Mouse (Mus musculus) adrenal gland, adult (tissue): ENCODE data around the gene Slc20a1.
A peak's percentile ranks its signal among the peaks of the same experiment; 100 is the strongest.

Experiments
- DNase-seq, 2 experiments: peaks; one replicate each; pipeline ENCODE4 v3.0.0; 2022 to 2023; ENCODE audit warnings: low spot score in 1 of 2; ENCODE audit not compliant: inconsistent age in 2 of 2

The Slc20a1 gene

DNA sequence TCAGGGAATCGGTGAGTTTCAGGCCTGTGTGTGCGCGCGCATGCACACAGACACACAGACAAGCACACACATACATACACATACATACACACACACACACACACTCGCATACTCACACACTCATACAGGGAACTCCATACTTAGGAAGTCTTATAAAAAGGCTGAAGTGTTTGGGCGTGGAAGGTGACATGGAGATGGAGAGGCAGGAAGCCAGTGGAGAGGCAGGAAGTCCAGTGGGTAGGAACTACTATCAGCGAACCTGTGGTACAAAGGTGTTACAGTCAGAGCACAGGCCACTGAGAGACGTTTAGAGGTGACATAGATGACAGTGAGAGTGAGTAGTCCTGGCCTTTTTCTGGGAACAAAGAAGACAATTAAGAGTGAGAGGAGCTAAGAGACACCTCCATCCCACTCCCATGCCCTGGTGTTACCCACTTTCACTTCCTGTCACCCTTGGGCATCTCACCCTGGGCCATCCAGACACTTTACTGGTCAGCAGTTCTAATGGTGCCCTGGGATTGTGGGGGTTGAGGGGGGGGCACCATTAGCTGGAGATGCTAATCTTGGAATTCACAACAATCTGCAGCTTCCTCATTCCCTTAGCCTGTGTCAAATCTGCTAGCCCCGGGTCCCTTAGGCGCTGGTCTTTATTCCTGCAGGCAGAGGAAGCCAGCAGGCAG lies 12.8 kb upstream of the Slc20a1 start:
- DNase-seq: no peak

DNA sequence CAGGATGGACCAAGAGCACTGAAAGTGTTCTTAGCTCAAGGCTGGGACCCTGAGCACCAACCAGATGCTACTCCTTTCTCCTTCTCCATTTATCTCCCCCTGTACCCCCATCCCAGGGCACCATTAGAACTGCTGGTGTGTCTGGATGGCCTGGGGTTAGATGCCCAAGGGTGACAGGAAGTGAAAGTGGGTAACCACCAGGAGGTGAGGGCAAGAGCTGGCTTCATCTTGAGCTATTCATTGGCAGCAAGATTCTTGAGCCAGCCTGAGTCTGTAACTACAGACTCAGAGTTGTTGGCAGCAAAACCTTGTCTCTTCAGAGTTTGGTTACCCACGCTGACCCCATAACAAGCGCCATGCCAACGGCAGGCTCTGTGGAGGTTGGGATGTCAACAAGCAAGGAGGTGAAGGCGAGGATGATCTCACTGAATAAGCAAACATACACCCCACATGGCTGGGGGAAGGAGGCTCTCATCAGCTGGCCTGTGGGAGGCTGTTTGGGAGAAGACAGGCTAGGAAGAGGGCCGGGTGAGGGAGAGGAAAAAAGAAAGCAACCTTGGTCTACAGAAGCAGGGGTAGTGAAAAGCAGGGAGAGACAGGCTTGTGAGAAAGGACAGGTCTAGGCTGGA lies 12.2 kb upstream of the Slc20a1 start:
- DNase-seq: no peak

DNA sequence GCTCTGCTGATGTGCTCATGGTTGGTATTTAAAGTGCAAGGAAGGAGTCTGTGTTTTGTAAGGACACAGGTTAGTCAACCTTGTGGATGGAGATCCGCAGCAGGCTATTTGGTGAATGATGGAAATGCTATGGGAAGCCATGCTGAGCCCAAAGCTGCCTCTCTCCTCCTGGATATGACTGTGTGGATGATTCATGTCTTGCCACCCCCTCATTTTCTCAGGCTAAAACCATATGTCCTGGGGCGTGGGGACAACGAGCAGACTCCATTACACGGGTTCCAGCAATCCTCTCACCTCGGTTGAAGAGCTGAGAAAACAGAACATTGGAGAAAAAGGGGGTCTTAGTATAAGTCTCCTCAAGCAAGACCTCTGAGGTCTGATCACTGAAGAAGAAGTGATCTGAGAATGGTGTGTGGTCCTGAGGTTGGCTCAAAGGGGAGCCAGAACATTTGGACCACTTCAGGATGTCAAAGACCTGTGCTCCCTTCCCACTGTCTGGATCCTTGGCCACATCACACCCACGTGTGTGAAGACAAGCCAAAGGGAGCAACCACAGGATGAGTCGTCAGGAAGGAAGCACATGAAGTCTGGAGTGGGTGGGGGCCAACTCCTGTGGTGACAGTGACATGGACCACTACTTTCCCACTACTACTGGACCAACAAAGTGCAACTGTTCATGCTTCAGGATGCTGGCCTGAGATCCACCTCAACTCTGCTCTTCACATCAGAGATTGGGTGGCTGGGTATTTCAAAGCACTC lies 6.0 kb upstream of the Slc20a1 start:
- DNase-seq: no peak

DNA sequence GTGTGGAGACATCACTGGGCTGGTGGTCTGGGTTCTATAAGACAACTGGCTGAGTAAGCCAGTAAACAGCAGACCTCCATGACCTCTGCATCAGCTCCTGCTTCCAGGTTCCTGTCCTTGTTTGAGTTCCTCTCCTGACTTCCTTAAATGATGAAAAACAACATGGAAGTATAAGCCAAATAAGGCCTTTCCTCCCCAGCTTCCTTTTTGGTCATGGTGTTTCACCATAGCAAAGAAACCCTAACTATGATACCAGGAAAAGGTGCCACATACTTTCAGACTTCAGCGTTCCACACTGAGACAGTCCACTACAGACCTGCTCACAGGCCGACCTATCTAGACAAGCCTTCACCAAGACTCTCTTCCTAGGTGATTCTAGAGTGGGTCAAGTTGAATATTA lies 2.2 kb upstream of the Slc20a1 start:
- DNase-seq: no peak

DNA sequence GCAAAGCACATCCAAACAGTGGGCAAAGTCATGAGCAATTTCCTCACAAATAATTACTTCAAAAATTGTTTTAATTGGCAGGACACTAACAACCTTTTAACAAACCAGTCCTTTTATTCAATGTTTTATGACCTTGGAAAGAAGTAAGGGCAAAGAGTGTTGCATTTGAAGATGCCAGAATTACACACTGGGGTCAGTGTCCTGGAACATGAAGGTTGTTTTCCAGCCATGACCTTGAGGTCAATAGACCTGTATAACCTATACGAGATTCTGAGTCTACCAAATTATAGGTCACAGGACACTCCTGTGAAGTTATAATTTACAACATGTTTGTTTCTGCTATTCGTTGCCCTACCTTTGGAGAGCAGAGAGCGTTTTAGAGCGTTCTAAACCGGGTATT lies 1.4 kb upstream of the Slc20a1 start:
- peak in 1 of 2 experiments; percentile 29 for DNase-seq

DNA sequence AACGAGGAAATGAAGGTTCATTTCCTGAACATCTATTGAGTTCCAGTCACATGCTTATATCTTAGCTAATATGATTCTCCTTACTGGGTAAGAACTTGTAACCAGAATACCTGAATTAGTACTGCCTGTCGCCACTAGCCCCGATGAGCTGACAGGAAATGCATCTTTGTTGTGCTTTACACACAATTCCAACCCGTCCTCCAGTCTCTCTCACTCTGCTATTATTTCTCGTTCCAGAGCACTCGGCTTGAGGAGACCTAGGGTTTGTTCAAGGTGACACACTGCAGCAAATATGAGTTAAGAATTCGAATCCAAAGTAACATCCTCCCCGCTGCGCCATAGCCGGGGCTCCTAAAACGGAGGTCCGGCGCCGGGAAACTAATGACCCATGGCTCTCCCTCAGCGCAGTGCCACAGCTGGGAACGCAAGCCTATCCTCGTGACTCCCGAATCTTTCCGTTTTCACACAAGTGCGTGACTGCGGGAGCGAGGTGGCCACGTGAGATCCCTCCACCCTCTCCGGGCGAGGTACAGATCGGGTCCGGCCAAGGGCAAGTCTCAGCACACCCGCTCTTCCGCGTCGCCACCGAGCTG lies 625 bp upstream of the Slc20a1 start:
- no peak for DNase-seq

DNA sequence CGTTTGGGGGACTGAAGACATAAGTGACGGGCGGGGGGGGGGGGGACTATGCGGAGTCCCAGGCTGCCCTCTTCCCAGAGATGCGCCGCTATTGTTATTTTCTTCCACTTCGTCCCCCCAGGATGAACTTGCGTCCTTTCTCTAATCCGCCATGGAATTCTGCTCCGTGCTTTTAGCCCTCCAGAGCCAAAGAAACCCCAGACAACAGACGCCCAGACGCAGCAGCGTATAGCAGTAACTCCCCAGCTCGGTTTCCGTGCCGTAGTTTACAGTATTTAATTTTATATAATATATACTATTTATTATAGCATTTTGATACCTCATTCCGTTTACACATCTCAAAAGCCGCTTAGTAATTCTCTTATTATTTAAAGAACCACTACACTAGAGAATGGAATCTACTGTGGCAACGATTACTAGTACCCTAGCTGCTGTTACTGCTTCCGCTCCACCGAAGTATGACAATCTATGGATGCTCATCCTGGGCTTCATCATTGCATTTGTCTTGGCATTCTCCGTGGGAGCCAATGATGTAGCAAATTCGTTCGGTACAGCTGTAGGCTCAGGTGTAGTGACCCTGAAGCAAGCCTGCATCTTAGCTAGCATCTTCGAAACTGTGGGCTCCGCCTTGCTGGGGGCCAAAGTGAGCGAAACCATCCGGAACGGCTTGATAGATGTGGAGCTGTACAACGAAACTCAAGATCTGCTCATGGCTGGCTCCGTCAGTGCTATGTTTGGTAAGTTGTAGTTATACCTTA lies 943 bp downstream of the Slc20a1 start:
- peak; percentile 18 to 62 for DNase-seq

DNA sequence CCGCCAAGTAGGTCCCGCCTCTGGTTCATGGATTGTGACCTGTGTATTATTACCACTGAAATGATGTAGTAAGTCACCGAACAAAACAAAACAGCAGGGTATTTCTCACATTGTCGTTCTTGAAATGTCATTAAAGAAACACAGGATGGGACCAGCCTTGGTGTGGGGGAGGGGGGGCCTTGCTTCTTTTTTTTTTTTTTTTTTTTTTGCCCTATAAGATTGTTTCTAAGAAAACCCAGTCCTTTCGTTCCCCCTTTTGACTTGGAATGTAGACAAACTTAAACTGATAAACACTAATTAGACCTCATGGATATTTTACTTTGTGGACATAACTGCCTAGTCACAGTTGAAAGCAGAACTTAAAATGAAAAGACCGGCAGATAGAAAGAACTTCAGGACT lies 6.4 kb downstream of the Slc20a1 start:
- no peak for DNase-seq

DNA sequence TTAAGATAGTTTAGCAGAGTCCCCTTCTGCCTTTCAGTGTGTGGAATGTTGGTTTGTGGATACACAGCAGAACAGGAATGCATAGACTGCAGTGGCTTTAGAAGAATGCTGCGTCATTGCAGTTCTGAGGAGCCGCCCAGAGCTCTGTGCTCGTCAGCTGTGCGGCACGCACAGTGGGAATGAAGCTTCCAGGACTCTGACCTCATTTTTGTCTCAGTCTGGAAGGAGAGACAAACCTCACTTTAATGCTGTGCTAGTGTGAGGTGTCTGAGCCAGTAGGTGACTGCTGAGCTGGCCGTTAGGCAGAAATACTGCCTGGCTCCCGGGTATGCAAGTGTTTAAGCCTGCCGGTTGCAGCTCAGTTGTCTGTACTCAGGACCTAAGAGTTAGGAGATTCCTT lies 8.3 kb downstream of the Slc20a1 start:
- no peak for DNase-seq

DNA sequence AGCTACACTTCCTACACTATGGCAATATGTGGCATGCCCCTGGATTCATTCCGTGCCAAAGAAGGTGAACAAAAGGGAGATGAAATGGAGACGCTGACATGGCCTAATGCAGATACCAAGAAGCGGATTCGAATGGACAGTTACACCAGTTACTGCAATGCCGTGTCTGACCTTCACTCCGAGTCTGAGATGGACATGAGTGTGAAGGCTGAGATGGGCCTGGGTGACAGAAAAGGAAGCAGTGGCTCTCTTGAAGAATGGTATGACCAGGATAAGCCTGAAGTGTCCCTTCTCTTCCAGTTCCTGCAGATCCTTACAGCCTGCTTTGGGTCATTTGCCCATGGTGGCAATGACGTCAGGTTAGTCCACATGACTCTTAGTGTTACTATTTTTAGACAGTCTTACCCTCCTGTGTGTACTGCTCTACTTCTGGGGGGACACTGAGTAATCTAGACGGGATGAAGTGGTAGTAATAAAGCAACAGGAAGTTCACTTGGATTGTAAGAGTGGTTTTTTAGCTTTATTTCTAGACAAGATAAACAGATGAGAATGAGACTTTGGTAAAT lies 9.7 kb downstream of the Slc20a1 start:
- no peak for DNase-seq

DNA sequence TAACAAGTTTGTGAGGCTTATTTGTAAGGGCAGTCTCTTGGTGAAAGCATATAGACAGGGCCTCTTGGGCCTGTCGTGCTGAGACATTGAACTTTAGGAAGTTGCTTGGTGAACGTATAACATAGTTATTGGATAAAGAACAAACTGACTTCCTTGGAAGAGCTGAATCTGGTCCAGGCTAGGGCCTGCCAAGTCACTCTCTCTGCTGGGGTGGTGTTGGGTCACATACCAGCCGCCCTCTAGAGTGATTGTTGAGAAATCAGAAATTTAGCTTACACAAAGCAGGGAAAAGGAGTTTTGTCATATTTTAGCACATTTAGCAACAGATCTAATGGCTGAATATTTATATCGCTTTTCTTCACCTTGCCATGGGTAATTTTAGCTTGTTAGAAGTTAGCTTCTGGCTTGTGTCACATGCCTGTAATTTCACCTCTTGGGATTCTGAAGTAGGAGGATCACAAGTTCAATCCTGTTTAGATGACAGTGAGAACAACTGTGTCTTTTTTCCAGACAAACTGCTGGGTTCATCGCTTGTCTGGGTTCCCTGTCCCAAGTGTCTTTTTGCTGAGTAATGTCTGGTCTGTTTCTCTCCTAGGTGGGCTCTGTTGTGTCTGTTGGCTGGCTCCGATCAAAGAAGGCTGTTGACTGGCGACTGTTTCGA lies 11.7 kb downstream of the Slc20a1 start:
- DNase-seq: no peak

DNA sequence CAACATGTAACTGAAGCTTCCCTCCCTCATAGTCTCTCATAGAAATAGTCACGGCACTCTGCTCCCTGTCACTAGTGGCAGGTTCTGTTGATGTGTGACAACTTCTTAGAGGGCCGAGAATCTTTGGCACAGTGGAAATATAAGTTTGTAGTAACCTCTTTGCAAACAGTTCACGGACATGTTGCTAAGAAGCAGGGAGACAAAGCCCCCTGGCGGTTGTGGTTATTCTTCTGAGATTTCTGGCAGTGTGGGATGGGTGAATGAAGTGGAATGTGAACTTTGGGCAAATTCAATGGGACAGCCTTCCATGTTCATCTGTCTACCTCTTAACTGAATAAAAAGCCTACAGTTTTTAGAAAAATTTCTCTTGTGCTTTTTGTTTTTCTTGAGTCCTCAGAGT lies 12.7 kb downstream of the Slc20a1 start:
- DNase-seq: no peak

DNA sequence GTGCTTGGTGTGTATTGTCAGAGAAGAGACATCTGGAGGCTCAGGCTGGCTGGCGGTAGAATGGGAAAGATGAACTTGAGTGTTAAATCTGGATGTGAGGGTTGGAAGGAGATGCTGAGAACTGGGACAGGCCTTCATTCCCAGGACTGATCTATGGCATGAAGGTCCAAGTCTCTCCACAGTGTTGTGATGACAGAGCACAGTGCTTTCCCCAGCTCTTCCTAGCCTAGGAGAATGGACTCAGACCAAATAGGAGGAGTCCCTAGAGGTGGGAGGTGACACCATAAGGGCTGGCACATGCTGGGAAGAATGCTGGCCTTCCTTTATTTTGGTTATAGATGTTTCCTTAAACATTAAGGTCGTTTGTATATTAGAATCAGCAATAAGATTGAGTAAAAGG lies 13.4 kb downstream of the Slc20a1 start:
- DNase-seq: no peak

DNA sequence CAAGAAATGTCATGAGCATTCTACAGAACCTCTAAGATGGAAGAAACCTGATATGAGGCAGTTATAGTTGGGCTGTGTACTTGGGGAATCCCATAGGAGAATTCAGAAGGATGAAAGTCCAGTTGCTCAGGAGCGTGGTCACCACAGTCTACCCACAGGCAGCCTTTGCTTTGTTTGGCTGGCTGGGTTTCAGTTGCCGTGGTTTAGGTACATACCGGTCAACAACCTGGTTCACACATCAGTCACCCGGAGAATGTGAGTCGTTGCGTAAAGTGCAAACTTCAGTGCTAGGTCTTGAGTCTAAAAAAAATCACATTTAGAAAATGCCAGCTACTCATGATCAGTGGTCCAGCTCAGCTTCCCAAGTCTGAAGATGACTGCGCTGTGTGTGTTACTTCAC lies 14.0 kb downstream of the Slc20a1 start:
- no peak for DNase-seq

DNA sequence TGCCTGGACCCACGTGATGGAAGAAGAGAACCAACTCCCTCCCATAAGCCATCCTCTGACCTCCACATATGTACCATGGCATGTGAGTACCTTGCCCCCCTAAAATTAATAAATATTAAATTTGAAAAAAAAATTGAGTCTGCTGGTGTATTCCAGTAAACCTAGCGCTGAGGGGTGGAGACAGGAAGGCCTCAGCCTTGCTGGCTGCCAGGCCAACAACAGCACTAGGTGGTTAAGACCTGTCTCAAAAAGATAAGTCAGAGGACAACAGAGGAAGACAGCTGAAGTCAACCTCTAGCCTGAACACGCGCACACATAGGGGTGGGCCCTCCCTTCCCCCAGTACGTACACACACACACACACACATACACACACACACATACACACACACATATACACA lies 16.2 kb downstream of the Slc20a1 start:
- DNase-seq: no peak

DNA sequence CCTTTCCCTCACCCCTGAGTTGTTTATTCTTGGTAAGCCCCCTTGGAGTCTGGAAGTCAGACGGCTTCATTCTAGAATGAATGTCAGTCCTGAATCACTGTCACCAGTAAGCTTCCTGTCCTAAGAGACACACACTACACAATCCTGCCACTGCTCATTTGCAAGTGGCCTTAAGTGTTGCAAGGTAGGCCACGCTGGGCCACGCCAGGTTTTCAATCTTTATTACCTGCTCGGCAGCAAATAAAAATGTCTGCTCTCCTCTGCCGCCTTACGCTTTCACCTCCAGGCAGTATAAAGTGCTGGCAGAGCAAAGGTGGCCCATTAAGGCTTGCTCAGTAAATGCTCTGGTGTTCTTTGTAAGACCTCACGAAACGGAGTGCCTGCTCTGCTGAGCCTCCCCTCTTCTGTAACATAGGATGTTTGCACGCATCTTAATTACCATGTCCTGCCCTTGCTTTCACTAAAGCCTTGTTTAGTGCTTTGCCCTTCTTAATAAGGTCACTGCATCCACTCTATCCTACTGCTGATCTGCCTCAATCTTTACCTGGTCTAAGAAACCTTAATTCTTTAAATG lies 19.1 kb downstream of the Slc20a1 start:
- DNase-seq: no peak

DNA sequence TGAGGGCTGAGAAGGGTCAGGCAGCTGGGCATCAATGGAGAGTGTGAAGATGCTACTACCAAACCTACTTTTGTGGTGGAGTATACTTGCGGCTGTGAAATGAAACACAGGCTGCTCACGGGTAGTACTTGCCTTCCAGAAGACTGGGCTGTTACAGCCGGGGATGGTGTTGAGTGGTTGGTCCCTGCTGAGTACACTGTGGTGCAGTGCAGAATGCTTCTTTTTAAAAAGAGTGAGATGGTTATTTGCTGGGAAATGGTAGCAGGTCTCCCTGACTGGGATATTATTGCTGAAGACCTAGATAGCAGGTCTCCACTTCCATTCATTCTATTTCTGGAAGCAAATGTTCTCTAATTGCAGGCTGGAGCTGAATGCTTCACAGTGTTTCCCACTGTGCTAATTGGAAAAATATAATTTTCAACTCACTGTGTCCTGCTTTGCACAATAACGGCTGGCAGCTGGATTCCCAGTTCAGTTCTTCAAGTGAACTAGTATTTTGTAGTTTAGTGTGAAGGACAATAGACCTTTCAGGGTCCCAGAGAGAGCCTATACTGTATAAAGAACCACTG lies 20.1 kb downstream of the Slc20a1 start:
- no peak for DNase-seq

DNA sequence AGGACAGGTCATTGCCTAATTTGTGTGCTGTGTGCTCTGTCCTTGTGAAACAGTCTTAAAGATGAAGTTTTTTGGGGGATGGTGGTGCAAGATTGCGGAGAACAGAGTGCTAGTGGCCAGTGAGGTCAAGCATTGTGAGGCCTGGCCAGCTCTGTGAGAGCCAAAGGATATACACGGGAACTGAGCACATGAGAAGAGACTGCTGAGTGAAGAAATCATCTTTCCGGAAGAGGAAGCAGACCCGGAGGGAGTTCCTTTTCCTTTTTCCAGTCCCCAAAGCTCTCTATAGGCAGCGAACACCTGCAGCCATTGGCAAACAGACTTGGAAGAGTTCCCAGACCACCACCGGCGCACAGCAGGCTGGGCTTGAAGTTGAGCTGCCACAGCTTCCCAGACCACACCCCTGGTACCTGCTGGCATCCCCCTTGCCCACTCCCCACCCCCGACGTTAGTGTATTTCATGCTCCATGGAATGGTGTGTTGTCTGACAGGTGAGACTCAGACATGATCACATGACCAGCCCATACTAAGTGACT lies 22.6 kb downstream of the Slc20a1 start:
- no peak for DNase-seq

DNA sequence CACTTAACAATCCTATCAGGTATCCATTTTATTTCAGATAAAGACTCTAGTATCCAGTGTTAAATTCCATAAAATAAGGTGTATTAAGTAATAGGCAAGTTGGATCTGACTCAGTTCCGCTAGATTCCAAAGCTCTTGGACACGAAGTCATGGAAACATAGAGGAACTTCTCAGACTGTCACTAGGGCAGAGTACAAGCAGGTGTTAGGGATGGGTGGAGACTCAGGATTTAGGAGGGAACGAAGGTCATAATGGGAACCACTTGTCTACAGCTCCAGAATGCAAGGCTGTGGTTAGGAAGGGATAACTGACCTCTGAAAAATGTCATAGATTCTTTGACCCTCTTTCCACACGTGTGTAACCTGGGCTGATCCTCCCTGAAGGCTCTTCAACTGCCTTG lies 25.6 kb downstream of the Slc20a1 start:
- DNase-seq: no peak
